Comparison of ENCODE assay signal across 8 mouse cellular contexts in genomic region chrX:103821832-103822196, GRCm38 (mm10). TPM values are rescaled to one million over a fixed set of nuclear protein-coding genes. Genes with fewer than 3 reads are reported as not detected.
DNase-seq lines count a peak whose midpoint lies in the region; ATAC-seq and TF ChIP-seq lines count a peak whose summit lies in the region.

Slc16a2 (minus strand) TSS chrX:103821983.

- H3K9me3 ChIP-seq in E14TG2a.4 (ENCODE audit: low read length) = peaks cover 6% of the 10 kb centered on the region; the same call in 1 of the 2 replicates
- no peaks in the 10 kb centered on the region for H3K9me3 ChIP-seq in forebrain, embryonic 16.5 days (ENCODE audit: control insufficient read depth, low read length)
- H3K9me3 ChIP-seq in lung, embryonic 14.5 days (ENCODE audit: low read depth, low read length) = no peaks in the 10 kb centered on the region

- H3K27me3 ChIP-seq in E14TG2a.4 (ENCODE audit: insufficient read depth, low read length) = peaks cover 67% of the 10 kb centered on the region
- peaks cover 25% of the 10 kb centered on the region for H3K27me3 ChIP-seq in forebrain, embryonic 16.5 days (replicated peaks; ENCODE audit: control insufficient read depth, insufficient read depth, low read length)
- H3K27me3 ChIP-seq in lung, embryonic 14.5 days (ENCODE audit: insufficient read depth, low read length) = no peaks in the 10 kb centered on the region; the same call in 1 of the 2 replicates

- no peak for TF ChIP-seq CTCF in E14TG2a.4 (conservative IDR thresholded peaks at IDR 0.05; ENCODE audit: low read length)
- TF ChIP-seq CTCF in lung, embryonic 14.5 days (IDR thresholded peaks at IDR 0.05; ENCODE audit: low read depth) = no peak
- no peak for TF ChIP-seq CTCF in olfactory bulb, adult 2 months (IDR thresholded peaks at IDR 0.05; ENCODE audit: insufficient read depth, low read depth, low read length)

- 0 out of 2 replicates have a peak, but pooled peaks have one; percentile 39 for TF ChIP-seq POLR2A in olfactory bulb, adult 2 months (IDR thresholded peaks at IDR 0.05; ENCODE audit: insufficient read depth, low read depth, low read length)

- H3K27ac ChIP-seq in brown adipose tissue, adult 24 weeks (replicated peaks; ENCODE audit: low read depth, low read length) = peak within 1 kb of the TSS; percentile 99
- H3K27ac ChIP-seq in forebrain, embryonic 16.5 days (ENCODE audit: low read length) = peak within 1 kb of the TSS; percentile 84
- H3K27ac ChIP-seq in lung, embryonic 14.5 days (ENCODE audit: low read depth) = peak within 1 kb of the TSS; percentile 91
- peak within 1 kb of the TSS; percentile 75 for H3K27ac ChIP-seq in olfactory bulb, adult 2 months (ENCODE audit: insufficient read depth, low read depth, low read length)

- peak; percentile 88 for ATAC-seq in forebrain, embryonic 16.5 days
- peak; percentile 91 for ATAC-seq in lung, embryonic 14.5 days (ENCODE audit: insufficient read depth)

- peaks cover 23% of the 10 kb centered on the region for H3K4me1 ChIP-seq in E14TG2a.4 (replicated peaks; ENCODE audit: low read depth, low read length)
- H3K4me1 ChIP-seq in brown adipose tissue, adult 24 weeks (ENCODE audit: control insufficient read depth, insufficient read depth, insufficient read length, low read length) = no peaks in the 10 kb centered on the region
- peaks cover 8% of the 10 kb centered on the region for H3K4me1 ChIP-seq in forebrain, embryonic 16.5 days (replicated peaks; ENCODE audit: control insufficient read depth, insufficient read depth, low read length)
- no peaks in the 10 kb centered on the region for H3K4me1 ChIP-seq in lung, embryonic 14.5 days (ENCODE audit: insufficient read depth)
- H3K4me1 ChIP-seq in olfactory bulb, adult 2 months (ENCODE audit: control insufficient read depth, insufficient read depth, low read length) = peaks cover 10% of the 10 kb centered on the region; the same call in 1 of the 2 replicates

- WGBS in forebrain, embryonic 16.5 days = 16% methylated on average over 12 of the region's 17 CpGs
- WGBS in lung, embryonic 14.5 days = 7% methylated on average over 11 of the region's 17 CpGs
- 12% methylated on average over 17 of the region's 17 CpGs for WGBS in olfactory bulb, adult 2 months

- peak within 1 kb of the TSS; percentile 63 for H3K4me2 ChIP-seq in forebrain, embryonic 16.5 days (ENCODE audit: low read length)
- peak within 1 kb of the TSS; percentile 74 for H3K4me2 ChIP-seq in lung, embryonic 14.5 days

- peak within 1 kb of the TSS; percentile 68 for H3K4me3 ChIP-seq in E14TG2a.4 (replicated peaks; ENCODE audit: low read length)
- peak within 1 kb of the TSS; percentile 86 for H3K4me3 ChIP-seq in brown adipose tissue, adult 24 weeks (ENCODE audit: insufficient read depth, low read depth, low read length)
- H3K4me3 ChIP-seq in forebrain, embryonic 16.5 days (replicated peaks; ENCODE audit: low read length) = peak within 1 kb of the TSS; percentile 56
- H3K4me3 ChIP-seq in lung, embryonic 14.5 days (ENCODE audit: low read depth, low read length) = peak within 1 kb of the TSS; percentile 52
- H3K4me3 ChIP-seq in olfactory bulb, adult 2 months (ENCODE audit: insufficient read depth, low read depth, low read length) = peak within 1 kb of the TSS; percentile 71

- H3K9ac ChIP-seq in forebrain, embryonic 16.5 days (replicated peaks; ENCODE audit: low read depth, low read length) = peak within 1 kb of the TSS; percentile 66
- peak within 1 kb of the TSS; percentile 57 for H3K9ac ChIP-seq in lung, embryonic 14.5 days

- H3K36me3 ChIP-seq in E14TG2a.4 (ENCODE audit: insufficient read depth, low read length) = no peaks in the 10 kb centered on the region
- H3K36me3 ChIP-seq in forebrain, embryonic 16.5 days (ENCODE audit: control insufficient read depth, insufficient read depth) = no peaks in the 10 kb centered on the region
- no peaks in the 10 kb centered on the region for H3K36me3 ChIP-seq in lung, embryonic 14.5 days (ENCODE audit: insufficient read depth)

- peak; percentile 66 for DNase-seq in heart, postnatal 4 days
- DNase-seq in layer of hippocampus, adult 8-10 months (ENCODE audit: low spot score in 2 of 2) = peak; percentile 39 to 44
- peak; percentile 73 for DNase-seq in lung, embryonic 14.5 days
- DNase-seq in thymus, postnatal 10 days (ENCODE audit: low spot score in 2 of 2) = peak; percentile 5 to 17

RNA-seq across cellular contexts. Expression of gene Slc16a2, which starts in this region (rescaled TPM):
- polyA plus RNA-seq in brown adipose tissue, adult 24 weeks (2012; ENCODE audit: insufficient read depth, insufficient read length, missing spikeins) = 14.2 and 24.3 TPM in 2 replicates
- 30.0 and 32.7 TPM in 2 replicates for polyA plus RNA-seq in forebrain, embryonic 16.5 days (2015; fragmentation: Nextera tagmentation; extraction: Ambion mirVana)
- total RNA-seq in heart, postnatal 4 days (2021) = 10 to 100 TPM; 24.6 to 27.7 TPM
- 10 to 100 TPM; 33.1 to 40.7 (median 34.1) TPM for total RNA-seq in layer of hippocampus, adult 8-10 months (2022)
- polyA plus RNA-seq in lung, embryonic 14.5 days (2014; fragmentation: Nextera tagmentation; extraction: Ambion mirVana) = 22.8 and 26.3 TPM in 2 replicates
- polyA plus RNA-seq in olfactory bulb, adult 2 months (2012; ENCODE audit: insufficient read depth, insufficient read length, low replicate concordance, missing spikeins) = not detected in 2 replicates

Comparison
In these comparisons a context has a peak if more than half of its experiments do, and no peak if none do; other contexts are left out.
1. Peak in every context shown above with its lines: DNase-seq, ATAC-seq, H3K4me3 ChIP-seq and H3K27ac ChIP-seq.
2. DNase-seq: peak in every context shown above with its lines; median percentile 73 in lung, embryonic 14.5 days; 66 in heart, postnatal 4 days; 42 in layer of hippocampus, adult 8-10 months; 11 in thymus, postnatal 10 days.